Mouse (Mus musculus) layer of hippocampus, adult 18-20 months (tissue): ENCODE data around the gene Gm28053. TPM values are rescaled to one million over a fixed set of nuclear protein-coding genes. Genes with fewer than 3 reads are reported as not detected.

Experiments
- DNase-seq, 2 experiments: peaks; one replicate each; pipeline ENCODE4 v3.0.0; 2022; ENCODE audit warnings: low spot score in 2 of 2
- total RNA-seq, 2 experiments: library from RNA; stranded (reverse); gene quantifications; 2 replicates each; pipeline ENCODE4 v1.2.3; 2021

The Gm28053 gene
- total RNA-seq, 2 experiments from 2014 or later = 1.9 TPM; not detected in 1

GRCm38 (mm10) chr6:48740501-48741169, 22.2 kb downstream of the Gm28053 start:
- no peak for DNase-seq

- no peak for DNase-seq
Observed at GRCm38 (mm10) chr6:48741273-48741672, 22.9 kb downstream of the Gm28053 start.

- no peak for DNase-seq
Observed at GRCm38 (mm10) chr6:48741711-48742206, 23.4 kb downstream of the Gm28053 start.

- DNase-seq = no peak
Observed at GRCm38 (mm10) chr6:48742422-48743351, 24.3 kb downstream of the Gm28053 start.

- no peak for DNase-seq
Observed at GRCm38 (mm10) chr6:48745490-48745889, 27.1 kb downstream of the Gm28053 start.

- DNase-seq = peak in 1 of 2 experiments; percentile 31
Observed at GRCm38 (mm10) chr6:48745959-48746889, 27.8 kb downstream of the Gm28053 start, which contains the start of gene Gimap5. Gimap5 (plus strand) TSS chr6:48746197.

GRCm38 (mm10) chr6:48747091-48747966, 28.9 kb downstream of the Gm28053 start:
- no peak for DNase-seq

- no peak for DNase-seq
Observed at GRCm38 (mm10) chr6:48763567-48764270, 45.3 kb downstream of the Gm28053 start.

- DNase-seq = no peak
Observed at GRCm38 (mm10) chr6:48764496-48764895, 46.1 kb downstream of the Gm28053 start.

- DNase-seq = no peak
Observed at GRCm38 (mm10) chr6:48768178-48768869, 49.9 kb downstream of the Gm28053 start.

- no peak for DNase-seq
Observed at GRCm38 (mm10) chr6:48768933-48769332, 50.5 kb downstream of the Gm28053 start.

GRCm38 (mm10) chr6:48770696-48771095, 52.3 kb downstream of the Gm28053 start, which contains the start of gene Gimap3:
Gimap3 (minus strand) TSS chr6:48770851.
- DNase-seq = no peak

GRCm38 (mm10) chr6:48772030-48772429, 53.6 kb downstream of the Gm28053 start:
- DNase-seq = peak; percentile 42 to 85

- DNase-seq = no peak
Observed at GRCm38 (mm10) chr6:48784406-48784805, 66.0 kb downstream of the Gm28053 start.

- no peak for DNase-seq
Observed at GRCm38 (mm10) chr6:48785189-48785588, 66.8 kb downstream of the Gm28053 start.

- no peak for DNase-seq
Observed at GRCm38 (mm10) chr6:48785601-48786000, 67.2 kb downstream of the Gm28053 start.

- no peak for DNase-seq
Observed at GRCm38 (mm10) chr6:48787867-48788266, 69.5 kb downstream of the Gm28053 start.

GRCm38 (mm10) chr6:48801897-48802296, 83.5 kb downstream of the Gm28053 start:
- DNase-seq = no peak
